Mouse (Mus musculus): ENCODE measurements around the gene Gk5.
"Not testable (repeated sequence)": the region's sequence is repeated elsewhere in the genome, so short reads cannot be mapped to it uniquely, and the experiment has no call there.

- TF ChIP-seq CTCF (conservative IDR thresholded peaks at IDR 0.05; ENCODE audit: insufficient read depth, insufficient read length, low read depth, low read length); POLR2A (IDR thresholded peaks at IDR 0.05; ENCODE audit: low read depth, low read length): not testable (repeated sequence)
Measured at GRCm38 (mm10) chr9:96092637-96093036, 26.5 kb upstream of the Gk5 start.
